Mouse (Mus musculus) embryonic facial prominence, embryonic 10.5 days (tissue): Measurements from ENCODE around the gene Slc22a3. TPM values are rescaled to one million over a fixed set of nuclear protein-coding genes. Genes with fewer than 3 reads are reported as not detected.

ENCODE experiments used
- DNase-seq: peaks from one replicate; pipeline ENCODE4 v3.0.0-alpha.2; 2017; ENCODE audit warnings: low spot score
- H3K27ac ChIP-seq: fragments of 300-500 bp; sonication (generic); replicated peaks from 2 replicates; pipeline ENCODE4 v1.5.1; 2016; ENCODE audit warnings: mild to moderate bottlenecking
- H3K27me3 ChIP-seq: fragments of 300-500 bp; sonication (generic); replicated peaks from 2 replicates; pipeline ENCODE4 v1.6.1; 2016; ENCODE audit warnings: low read depth, mild to moderate bottlenecking; ENCODE audit not compliant: poor library complexity, severe bottlenecking
- H3K36me3 ChIP-seq: fragments of 300-500 bp; sonication (generic); replicated peaks from 2 replicates; pipeline ENCODE4 v1.6.1; 2016; ENCODE audit warnings: mild to moderate bottlenecking, moderate library complexity
- H3K4me1 ChIP-seq: fragments of 300-500 bp; sonication (generic); 2 replicates; pipeline ENCODE4 v1.6.1; 2016
- H3K4me3 ChIP-seq: fragments of 300-500 bp; sonication (generic); 2 replicates; pipeline ENCODE4 v1.5.1; 2016; ENCODE audit warnings: mild to moderate bottlenecking, moderate library complexity
- H3K9me3 ChIP-seq: fragments of 300-500 bp; sonication (generic); 2 replicates; pipeline ENCODE4 v1.6.1; 2016; ENCODE audit warnings: mild to moderate bottlenecking
- WGBS: fragments of 180-500 bp; shearing (Covaris S2); methylation state at CpG from one replicate; pipeline ENCODE4 v1.1.7; 2016; 5-methylcytosine and 5-hydroxymethylcytosine counted together
- polyA plus RNA-seq: library from polyadenylated mRNA; unstranded; fragments of >200 nt; fragmentation: Nextera tagmentation; extraction: Ambion mirVana; gene quantifications from 2 replicates; pipeline ENCODE4 v1.2.1, GENCODE M21; 2016

Gene Slc22a3
- polyA plus RNA-seq, 1 experiment from 2014 or later: 0.05 TPM

DNA sequence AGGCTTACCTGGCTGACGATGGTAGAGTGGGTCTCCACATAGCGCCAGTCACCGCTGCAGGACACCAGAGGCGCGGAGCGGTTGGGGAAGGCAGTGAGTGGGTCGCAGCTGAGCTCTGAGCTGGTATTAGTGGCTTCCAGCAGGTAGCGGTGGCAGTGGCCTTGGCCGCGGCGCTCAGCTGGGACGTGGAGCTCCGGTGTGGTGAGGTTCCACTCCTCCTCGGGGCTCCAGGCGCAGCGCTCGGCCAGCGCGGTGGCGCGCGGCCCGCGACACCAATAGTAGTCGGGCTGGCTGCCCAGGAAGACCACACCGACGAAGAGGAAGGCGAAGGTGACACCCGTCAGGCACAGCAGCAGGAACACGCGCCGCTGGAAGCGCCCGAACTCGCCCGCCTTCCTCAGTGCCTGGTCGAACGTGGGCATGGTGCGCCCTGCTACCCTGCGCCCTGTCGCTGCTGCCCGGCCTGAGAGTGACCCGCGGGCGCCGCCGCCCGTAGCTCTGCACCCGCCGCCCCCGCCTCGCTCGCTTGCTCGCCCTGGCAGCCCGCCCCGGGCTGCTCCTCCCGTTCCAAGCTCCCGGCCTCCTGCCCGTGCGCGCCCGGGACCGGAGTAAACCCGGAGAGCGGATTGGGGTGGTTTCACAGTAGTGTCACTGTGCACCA, 471 bp downstream of the Slc22a3 start:
- Histone ChIP-seq H3K9me3 (no peaks in the 10 kb centered on the region), H3K27ac (no peak overlapping the region), H3K4me1 (peaks cover 10% of the 10 kb centered on the region), H3K4me3 (peak overlapping the region; percentile 56), H3K36me3 (no peaks in the 10 kb centered on the region), H3K27me3 (peaks cover 83% of the 10 kb centered on the region)
- WGBS: 2% methylated on average over 65 of the region's 65 CpGs
- DNase-seq: peak; percentile 39

DNA sequence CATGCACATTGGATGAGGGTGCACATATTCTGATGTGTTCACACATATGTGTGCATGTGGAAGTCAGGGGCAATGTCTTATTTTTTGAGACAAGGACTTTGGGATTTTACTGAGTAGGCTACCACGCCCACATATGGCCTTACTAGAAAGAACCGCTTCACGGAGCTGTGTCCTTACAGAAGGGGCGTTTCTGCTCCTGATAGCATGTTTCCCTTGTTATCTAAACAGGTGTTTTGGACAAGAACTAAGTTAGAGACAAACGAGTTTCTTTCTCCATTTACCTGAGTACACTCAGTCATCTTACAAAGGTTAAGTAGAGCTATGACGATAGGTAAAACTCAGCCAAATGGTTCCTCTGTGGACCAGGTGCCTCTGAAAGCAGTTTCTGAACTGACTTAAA, 1.8 kb downstream of the Slc22a3 start:
- DNase-seq: no peak
- Histone ChIP-seq H3K4me1 (peaks cover 10% of the 10 kb centered on the region), H3K9me3 (no peaks in the 10 kb centered on the region), H3K36me3 (no peaks in the 10 kb centered on the region), H3K27ac (no peak overlapping the region), H3K4me3 (no peak overlapping the region), H3K27me3 (peaks cover 76% of the 10 kb centered on the region)
- 83% methylated on average over 6 of the region's 6 CpGs for WGBS

DNA sequence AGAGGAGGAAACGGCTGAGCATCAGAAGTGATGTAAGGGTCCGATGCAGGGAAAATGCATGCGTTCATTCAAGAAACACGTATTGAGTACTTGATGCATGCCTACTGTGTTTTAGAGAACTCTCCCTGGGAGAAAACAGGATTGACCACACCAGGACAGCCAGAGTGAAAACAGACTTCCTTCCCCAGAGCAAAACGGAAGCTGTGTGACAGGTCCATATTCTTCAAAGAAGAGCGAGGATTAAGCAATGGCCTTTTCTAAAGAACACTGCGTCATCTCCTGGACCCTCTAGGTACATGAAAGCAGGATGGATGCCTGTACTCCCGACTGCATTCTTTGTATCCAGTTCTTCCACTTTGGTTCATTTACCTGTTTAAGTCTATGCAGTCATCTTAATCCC, 8.1 kb downstream of the Slc22a3 start:
- 89% methylated on average over 8 of the region's 8 CpGs for WGBS
- no peaks in the 10 kb centered on the region for H3K9me3 ChIP-seq
- H3K4me1 ChIP-seq: no peaks in the 10 kb centered on the region
- H3K27me3 ChIP-seq: peaks cover 23% of the 10 kb centered on the region
- H3K36me3 ChIP-seq: no peaks in the 10 kb centered on the region
- H3K27ac ChIP-seq: no peak overlapping the region
- no peak for DNase-seq
- no peak overlapping the region for H3K4me3 ChIP-seq

DNA sequence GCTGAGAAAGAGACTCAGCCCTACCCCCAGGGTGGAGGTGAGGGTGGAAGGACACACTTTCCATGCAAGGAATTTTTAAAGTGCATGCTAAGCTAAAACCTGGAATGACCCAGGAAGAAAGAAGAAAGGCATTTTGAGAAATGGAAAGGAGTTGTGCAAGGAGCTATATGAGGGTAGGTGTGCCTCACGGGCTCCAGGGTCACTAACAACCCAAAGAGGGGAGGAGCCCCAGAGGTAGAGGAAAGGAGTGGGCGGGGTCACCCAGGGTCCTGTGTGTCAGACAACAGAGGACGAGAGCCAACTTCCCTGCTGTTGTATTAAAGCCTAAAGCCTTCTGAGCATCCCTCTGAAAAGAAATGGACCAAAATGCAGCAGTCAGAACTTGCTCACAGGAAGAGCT, 11.9 kb downstream of the Slc22a3 start:
- Histone ChIP-seq H3K9me3 (no peaks in the 10 kb centered on the region), H3K36me3 (no peaks in the 10 kb centered on the region), H3K27me3 (peaks cover 15% of the 10 kb centered on the region), H3K27ac (no peak overlapping the region), H3K4me3 (no peak overlapping the region), H3K4me1 (no peaks in the 10 kb centered on the region)
- DNase-seq: no peak
- WGBS: 55% methylated on average over 3 of the region's 3 CpGs

DNA sequence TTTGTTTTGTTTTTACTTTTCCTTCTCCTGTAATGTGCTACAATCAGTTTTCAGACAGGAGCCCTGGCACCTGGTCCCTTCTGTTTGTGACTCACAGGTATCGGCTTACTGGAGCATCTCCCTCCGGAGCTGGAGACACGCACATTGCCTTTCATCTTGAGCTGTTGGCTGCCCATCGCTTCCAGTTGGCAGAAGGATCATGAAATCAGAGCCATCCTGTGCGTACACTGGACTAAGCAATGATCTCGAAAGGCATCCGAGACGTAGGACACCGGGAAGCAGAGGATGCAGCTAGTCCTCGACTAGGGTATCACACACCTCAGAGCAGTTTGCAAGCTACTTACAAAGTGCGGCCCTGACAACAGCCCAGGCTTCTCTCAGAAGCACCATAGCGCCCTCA, 15.9 kb downstream of the Slc22a3 start:
- DNase-seq: no peak
- WGBS: 81% methylated on average over 12 of the region's 12 CpGs
- no peaks in the 10 kb centered on the region for H3K4me1 ChIP-seq
- no peaks in the 10 kb centered on the region for H3K9me3 ChIP-seq
- H3K27ac ChIP-seq: no peak overlapping the region
- no peaks in the 10 kb centered on the region for H3K36me3 ChIP-seq
- H3K4me3 ChIP-seq: no peak overlapping the region
- peaks cover 24% of the 10 kb centered on the region for H3K27me3 ChIP-seq

DNA sequence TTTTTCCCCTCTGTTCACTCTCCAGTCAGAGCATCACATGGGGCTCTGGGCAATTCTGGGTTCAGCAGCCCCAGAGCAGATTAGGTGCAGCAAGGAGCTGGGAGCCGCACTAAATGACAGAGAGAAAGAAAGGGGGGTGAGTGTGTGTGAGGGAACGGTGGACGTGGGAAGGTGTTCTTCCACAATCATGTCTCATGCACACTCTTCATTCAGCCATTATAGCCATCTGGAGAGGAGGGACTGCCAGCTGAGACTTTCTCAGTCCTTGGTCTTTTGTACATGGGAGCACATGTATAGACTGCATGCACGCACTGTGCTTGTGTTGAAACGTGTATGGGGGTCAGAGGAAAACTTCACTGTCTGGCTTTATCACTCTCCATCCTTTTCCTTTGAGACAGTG, 17.6 kb downstream of the Slc22a3 start:
- no peak overlapping the region for H3K27ac ChIP-seq
- H3K9me3 ChIP-seq: no peaks in the 10 kb centered on the region
- no peaks in the 10 kb centered on the region for H3K4me1 ChIP-seq
- H3K36me3 ChIP-seq: no peaks in the 10 kb centered on the region
- no peak overlapping the region for H3K4me3 ChIP-seq
- peaks cover 21% of the 10 kb centered on the region for H3K27me3 ChIP-seq
- DNase-seq: no peak
- WGBS: 84% methylated on average over 5 of the region's 5 CpGs

DNA sequence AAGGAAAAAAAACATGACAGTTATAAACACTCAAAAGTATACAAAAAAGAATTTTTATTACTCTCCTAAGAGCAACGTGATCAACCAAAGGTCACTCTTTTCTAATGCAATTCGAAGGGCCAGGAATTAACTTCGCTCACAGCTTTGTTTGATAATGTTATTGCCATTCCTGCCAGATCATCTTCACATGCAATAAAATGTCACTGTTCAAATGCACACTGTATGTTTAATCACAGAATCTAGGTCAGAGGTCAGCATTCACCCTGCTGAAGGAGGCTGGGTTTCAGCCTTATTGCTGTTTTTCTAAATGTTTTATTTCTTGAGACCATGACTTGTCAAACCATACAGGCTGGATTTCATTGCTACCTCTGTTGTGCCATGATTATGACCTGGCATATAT, 21.8 kb downstream of the Slc22a3 start:
- no peak overlapping the region for H3K4me3 ChIP-seq
- 86% methylated on average over 3 of the region's 3 CpGs for WGBS
- H3K27ac ChIP-seq: no peak overlapping the region
- no peaks in the 10 kb centered on the region for H3K4me1 ChIP-seq
- DNase-seq: no peak
- no peaks in the 10 kb centered on the region for H3K9me3 ChIP-seq
- H3K27me3 ChIP-seq: 0 out of 2 replicates have a peak, but pooled peaks cover 16% of the 10 kb centered on the region
- H3K36me3 ChIP-seq: no peaks in the 10 kb centered on the region

DNA sequence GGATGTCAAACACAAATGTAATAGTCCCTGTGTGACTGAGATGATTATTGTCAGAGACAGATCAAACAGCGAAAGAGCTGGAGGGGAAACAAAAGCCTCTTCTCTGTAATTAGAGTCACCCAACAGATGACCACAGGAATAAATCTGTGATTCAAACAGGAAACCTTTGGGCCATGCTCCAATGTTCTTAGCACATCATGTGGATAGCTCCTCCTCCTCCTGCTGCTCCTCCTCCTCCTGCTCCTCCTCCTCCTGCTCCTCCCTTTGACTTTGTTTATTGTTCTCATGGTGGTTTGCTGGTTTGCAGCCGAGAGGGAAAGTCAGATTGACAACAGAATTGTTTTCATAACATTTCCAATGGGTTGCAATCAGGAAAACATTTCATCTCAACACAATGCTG, 28.1 kb downstream of the Slc22a3 start:
- 44% methylated on average over 2 of the region's 2 CpGs for WGBS
- 0 out of 2 replicates have a peak, but pooled peaks cover 4% of the 10 kb centered on the region for H3K4me1 ChIP-seq
- H3K9me3 ChIP-seq: no peaks in the 10 kb centered on the region
- H3K27me3 ChIP-seq: 0 out of 2 replicates have a peak, but pooled peaks cover 7% of the 10 kb centered on the region
- no peaks in the 10 kb centered on the region for H3K36me3 ChIP-seq
- no peak overlapping the region for H3K4me3 ChIP-seq
- no peak for DNase-seq
- no peak overlapping the region for H3K27ac ChIP-seq

DNA sequence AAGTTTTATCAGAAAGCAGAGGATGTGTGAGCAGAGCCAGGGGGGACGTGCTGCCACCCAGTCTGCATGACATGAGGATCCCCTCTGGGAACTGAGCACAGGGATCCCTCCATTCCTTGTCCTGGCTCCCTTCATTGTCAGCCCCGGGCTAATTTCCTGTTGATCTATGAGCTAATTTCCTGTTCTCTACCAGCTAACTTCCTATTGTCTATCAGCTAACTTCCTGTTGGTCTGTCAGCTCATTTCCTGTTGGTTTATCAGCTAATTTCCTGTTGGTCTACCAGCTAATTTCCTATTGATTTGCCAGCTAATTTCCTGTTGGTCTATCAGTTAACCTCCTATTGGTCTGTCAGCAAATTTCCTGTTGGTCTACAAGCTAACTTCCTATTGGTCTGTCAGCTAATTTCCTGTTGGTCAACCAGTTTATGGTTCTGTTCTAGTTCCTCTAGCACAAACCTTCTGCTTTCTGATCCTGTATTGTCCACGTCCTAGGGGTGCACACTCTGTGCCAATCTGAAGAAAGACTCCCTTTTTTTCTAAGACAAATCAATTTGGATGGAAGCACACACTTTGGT, 32.9 kb downstream of the Slc22a3 start:
- H3K4me3 ChIP-seq: no peak overlapping the region
- H3K9me3 ChIP-seq: no peaks in the 10 kb centered on the region
- 78% methylated on average over 3 of the region's 3 CpGs for WGBS
- H3K27me3 ChIP-seq: no peaks in the 10 kb centered on the region
- H3K4me1 ChIP-seq: 0 out of 2 replicates have a peak, but pooled peaks cover 4% of the 10 kb centered on the region
- H3K36me3 ChIP-seq: no peaks in the 10 kb centered on the region
- DNase-seq: no peak
- no peak overlapping the region for H3K27ac ChIP-seq

DNA sequence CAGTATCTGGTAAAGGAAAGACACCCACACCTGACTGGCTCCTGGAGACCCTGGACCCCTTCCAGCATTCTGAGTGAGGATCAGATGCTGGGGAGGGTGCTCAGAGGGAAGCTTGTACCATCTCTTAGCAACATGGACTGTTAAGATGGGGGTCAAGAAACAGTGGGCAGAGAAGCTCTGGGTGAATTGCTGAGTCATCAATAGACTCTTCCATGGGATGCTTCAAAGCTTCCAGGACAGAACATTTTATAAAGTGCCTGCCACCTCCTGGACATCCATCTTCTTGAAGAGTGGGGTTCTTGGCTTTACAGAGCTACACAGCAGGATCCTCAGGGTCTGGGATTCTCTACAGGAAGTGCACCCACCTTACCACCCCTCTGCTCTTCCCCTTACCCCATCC, 35.0 kb downstream of the Slc22a3 start:
- H3K27ac ChIP-seq: no peak overlapping the region
- no peaks in the 10 kb centered on the region for H3K4me1 ChIP-seq
- DNase-seq: no peak
- no peaks in the 10 kb centered on the region for H3K27me3 ChIP-seq
- no peak overlapping the region for H3K4me3 ChIP-seq
- no peaks in the 10 kb centered on the region for H3K36me3 ChIP-seq
- H3K9me3 ChIP-seq: no peaks in the 10 kb centered on the region

DNA sequence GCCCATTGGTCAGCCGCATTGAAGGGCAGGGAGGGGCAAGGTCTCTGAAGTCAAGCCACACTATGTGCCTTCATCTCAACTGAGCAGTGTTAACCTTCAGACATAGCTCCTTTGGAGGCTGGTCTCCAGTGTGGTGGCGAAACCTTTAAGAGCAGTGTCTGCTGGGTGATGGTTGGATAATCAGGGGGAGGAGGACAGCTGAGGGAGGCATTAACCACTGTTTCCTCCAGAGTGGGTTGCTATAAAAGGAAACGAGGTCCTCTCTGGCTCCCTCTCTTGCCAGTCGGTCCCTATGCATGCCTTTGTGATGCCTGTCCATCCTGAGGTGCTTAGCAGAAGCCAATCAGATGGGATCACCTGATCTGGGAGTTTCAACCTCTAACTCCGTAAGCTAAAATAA, 38.8 kb downstream of the Slc22a3 start:
- Histone ChIP-seq H3K36me3 (no peaks in the 10 kb centered on the region), H3K27ac (no peak overlapping the region), H3K4me1 (no peaks in the 10 kb centered on the region), H3K4me3 (no peak overlapping the region), H3K27me3 (peaks cover 5% of the 10 kb centered on the region), H3K9me3 (no peaks in the 10 kb centered on the region)
- 77% methylated on average over 5 of the region's 5 CpGs for WGBS
- no peak for DNase-seq

DNA sequence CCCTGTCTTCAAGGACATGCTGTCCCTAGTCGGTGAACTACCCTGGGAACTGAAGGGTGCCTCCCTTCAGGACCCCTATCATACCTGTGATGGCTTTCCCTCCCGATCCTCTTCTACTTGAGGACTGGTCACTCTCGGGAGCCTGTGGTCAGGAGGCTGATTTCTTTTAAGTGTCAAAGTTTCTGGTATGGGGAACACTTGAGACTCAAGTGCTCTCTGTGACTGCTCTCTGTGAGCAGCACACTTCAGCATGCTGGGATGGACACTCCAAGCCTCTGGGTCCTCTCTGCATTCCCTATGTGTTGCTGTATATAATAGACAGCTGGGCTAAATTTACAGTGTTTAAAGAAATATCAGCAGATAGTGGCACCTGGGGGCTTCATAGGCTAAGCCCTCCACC, 39.9 kb downstream of the Slc22a3 start:
- no peaks in the 10 kb centered on the region for H3K36me3 ChIP-seq
- H3K4me3 ChIP-seq: no peak overlapping the region
- H3K27me3 ChIP-seq: peaks cover 5% of the 10 kb centered on the region
- no peaks in the 10 kb centered on the region for H3K4me1 ChIP-seq
- no peak overlapping the region for H3K27ac ChIP-seq
- no peak for DNase-seq
- 80% methylated on average over 3 of the region's 3 CpGs for WGBS
- H3K9me3 ChIP-seq: no peaks in the 10 kb centered on the region

DNA sequence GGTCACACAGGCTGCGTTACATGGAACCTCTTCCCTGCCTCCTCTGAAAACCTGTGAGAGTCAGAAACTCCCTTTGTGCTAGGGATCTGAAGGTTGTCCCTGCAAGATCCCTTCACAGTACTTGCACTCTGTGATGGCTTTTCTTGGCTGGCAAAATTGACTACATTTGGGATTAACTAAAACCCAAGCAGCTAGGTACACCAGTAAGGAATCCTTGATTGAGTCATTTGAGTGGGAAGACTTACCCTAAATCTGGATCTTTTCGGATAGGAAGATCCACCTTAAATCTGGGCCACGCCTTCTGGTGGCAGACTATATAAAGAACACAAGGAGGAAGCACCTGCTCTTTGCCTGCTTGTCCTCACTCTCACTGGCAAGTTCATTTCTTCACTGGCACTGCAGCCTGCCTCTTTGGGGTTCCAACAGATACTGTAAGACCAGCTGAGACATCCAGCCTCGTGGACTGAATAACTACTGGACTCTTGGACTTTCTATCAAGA, 41.0 kb downstream of the Slc22a3 start:
- Histone ChIP-seq H3K9me3 (no peaks in the 10 kb centered on the region), H3K36me3 (no peaks in the 10 kb centered on the region), H3K4me3 (no peak overlapping the region), H3K4me1 (no peaks in the 10 kb centered on the region), H3K27ac (no peak overlapping the region), H3K27me3 (peaks cover 5% of the 10 kb centered on the region)
- no peak for DNase-seq
- 77% methylated on average over 4 of the region's 4 CpGs for WGBS
